Mouse (Mus musculus): ENCODE results near the gene Wbp1l.

Wbp1l gene

DNA sequence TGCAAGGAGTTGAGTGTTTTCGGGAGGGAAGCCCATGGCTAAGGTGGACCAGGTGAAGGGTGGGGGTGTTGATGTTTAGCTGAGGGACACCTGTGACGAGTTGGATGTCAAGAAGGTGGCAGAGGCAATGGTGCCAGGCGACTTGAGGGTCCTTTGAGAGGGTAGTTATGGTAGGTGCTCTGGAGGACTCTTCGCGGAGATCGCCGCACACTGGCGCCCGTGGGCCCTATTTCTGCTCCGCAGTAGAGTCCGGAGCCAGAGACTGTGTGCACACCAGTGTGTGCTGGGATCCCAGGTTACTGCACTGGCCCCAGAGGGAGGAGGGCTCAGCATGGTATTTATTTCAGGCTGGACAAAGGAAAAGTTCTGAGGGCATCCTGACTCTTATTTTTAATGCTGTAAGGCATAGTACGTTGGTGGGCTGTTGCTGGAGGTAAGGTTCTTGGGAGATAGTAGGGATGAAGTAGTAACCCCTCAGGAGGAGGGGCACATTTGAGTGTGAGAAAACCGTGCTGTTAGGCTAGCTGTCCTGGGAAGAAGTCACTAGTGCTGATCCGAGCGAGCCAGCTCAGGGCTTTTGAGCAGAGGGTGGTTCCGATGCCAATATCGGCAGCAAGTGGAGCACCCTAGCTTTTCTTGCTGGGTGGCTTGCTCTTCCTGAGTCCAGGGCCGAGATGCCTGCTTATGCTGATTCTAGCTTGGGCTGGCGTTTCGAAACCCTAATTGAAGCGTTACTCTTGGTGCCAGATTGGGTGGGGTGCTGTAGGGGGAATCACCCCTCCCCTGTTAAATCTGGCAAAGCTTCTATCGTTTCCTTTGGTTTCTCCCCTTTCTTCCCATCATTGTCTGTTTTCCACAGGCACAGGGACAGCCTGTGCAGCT, 732 bp downstream of the Wbp1l start:
- no peak for DNase-seq

- no peak for DNase-seq
Observed at GRCm38 (mm10) chr19:46600371-46600770, 1.5 kb downstream of the Wbp1l start.

- no peak for DNase-seq
Observed at GRCm38 (mm10) chr19:46601491-46601890, 2.6 kb downstream of the Wbp1l start.

DNA sequence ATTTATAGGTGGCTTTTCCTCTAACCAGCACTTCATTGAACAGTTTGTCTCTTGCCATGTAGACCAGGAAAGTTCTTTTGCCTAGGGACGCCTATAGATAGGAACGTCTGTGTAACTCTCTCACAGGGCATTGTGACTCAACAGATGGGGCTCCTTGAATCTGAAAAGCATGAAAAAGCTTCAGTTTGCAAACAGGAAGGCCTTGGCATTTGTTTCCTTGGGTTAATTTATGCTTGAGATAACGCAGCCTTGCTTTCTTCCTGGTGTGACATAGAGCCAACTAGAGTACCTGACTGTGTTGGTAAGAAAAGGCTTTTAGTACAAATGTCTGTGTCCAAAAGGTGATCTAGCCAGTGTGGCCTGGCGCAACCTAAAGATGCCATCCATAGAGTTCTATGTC, 3.5 kb downstream of the Wbp1l start:
- DNase-seq = no peak

DNA sequence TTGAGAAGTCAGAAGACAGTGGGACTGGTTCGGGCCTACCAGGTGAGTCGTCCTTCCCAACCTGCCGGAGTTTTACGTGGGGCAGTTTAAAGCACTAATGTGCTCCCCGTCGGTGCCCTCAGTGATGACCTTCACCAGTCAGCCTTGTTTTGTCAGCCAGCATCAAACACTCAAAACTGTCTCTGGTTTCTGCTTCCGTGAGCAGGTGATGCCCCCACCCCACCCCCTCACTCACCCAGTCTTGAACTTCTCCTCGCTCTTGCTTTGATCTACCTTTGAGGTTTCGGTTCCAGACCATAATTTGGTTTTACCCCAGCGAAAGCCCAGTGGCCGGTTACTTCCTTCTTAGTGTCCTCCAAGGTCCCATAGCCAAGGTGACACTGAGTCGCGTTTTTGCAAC, 7.8 kb downstream of the Wbp1l start:
- DNase-seq = no peak

GRCm38 (mm10) chr19:46607424-46607823, 8.5 kb downstream of the Wbp1l start:
- DNase-seq = peak; percentile 14

DNA sequence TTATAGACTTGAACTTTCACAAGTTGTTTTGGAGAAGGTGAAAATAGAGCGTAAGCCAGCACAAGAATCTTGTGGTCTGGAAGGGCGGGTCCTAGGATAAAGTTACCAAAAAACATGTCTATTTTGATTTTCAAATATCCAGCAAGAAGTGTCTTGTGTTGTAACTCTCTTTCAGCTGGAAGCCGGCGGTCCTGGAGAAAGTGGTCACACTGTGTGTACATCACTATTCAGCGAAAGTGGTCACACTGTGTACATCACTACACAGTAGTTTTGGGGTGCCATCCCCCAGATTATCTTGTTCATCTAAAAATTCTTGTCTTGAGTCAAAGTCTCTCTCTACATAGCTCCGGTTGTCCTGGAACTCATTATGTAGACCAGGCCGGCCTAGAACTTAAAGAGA, 9.3 kb downstream of the Wbp1l start:
- no peak for DNase-seq

- DNase-seq = no peak
Observed at GRCm38 (mm10) chr19:46616378-46616777, 17.5 kb downstream of the Wbp1l start.

DNA sequence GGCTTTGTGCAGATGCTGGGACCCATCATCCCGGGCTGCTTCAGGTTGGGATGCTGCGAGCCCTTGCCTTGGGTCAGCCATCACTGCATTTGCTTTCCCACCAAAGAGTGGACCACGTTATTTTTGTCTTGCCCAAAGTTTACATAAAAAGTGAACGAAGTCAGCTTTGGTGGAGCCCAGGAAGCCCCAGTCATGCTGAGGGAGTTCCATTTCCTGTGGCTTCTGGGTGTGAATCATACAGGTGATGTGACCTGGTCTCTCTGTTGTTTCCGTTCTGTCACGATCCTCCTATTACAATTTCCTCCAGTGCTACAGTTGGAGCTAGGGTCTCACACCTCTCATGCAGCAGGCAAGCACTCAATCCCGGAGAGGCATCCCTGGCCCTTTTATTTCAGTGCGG, 18.5 kb downstream of the Wbp1l start:
- DNase-seq = no peak

GRCm38 (mm10) chr19:46618322-46618721, 19.4 kb downstream of the Wbp1l start:
- no peak for DNase-seq

- no peak for DNase-seq
Observed at GRCm38 (mm10) chr19:46619001-46619400, 20.1 kb downstream of the Wbp1l start.

GRCm38 (mm10) chr19:46619518-46619917, 20.6 kb downstream of the Wbp1l start:
- DNase-seq = no peak

DNA sequence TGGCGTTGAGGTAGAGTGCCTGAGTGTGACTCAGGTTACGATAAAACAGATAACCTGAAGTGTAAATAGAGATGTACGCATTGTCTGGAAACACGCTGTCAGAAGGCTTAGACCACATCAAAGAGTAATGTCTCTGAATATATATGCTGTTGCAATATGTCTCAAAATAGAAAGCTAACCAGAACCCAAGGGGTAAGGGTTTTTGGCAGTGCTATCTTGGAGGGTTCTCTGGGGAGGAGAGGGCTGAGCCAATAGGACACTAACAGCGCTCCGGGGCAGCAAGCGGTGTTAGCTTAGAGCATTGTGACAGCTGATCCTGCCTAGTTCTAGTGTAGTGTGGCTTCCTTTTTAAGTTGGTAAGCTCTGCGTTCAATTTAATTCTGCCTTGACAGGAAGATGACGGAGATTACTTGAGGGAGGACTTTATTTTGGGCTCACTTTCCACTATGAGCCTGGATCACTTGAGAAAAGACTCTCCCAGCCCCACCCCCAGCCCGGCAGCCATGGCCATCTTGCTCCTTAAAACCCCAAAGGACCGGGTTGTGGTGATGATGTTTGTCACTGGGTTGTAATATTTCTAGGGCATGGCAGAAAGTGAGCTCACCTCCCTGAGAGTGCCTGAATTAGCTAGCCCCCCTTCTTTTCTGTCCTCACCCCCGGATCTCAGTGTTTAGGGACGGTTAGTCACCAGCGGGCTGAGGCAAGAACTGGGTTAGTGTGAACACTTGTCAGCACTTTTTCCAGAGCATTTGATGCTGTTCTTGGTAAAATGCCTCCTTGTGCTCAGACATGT, 21.3 kb downstream of the Wbp1l start:
- no peak for DNase-seq

DNA sequence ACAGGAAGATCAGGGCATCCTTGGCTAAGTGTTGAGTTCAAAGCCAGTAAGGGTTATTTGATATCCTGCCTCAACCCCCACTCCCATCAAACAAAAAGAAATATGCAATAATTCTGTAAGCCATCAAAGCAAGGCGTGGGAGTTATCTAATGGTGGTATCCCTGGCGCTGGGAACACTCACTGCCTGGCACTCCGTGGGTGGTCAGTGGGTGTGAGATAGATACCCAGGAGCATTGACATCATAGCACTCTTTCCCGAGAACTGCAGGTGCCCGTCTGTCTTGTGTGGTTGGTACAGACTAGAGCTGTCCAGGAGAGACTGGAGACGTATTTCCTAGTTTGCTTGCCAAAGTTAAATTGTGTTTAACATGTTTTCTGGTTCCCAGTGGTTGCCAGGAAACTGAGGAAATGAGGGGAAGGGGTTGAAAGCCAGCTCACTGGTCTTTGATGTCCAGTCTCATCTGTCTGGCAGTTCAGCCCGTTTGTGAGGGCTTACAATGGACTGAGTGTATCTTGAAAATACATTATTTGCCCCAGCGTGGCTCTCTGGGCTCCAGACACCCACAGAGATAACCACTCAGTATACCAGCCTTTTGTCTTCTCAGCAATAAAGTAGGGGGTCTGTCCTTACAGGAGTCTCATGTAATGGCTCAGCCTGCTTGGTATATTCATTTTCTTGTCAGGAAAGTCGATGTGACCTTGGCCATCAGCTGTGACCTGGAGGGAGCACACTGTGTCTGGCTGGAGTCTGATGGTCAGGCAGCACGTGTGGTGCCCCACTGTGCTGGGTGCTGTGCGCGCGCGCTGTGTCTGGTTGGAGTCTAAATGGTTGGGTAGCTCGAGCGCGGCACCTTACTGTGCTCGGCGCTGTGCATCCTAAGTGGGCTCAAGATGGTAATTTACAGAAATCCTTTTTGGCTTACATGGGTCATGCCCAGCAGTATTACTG, 22.6 kb downstream of the Wbp1l start:
- DNase-seq = peak; percentile 22

GRCm38 (mm10) chr19:46622659-46623193, 23.8 kb downstream of the Wbp1l start:
- no peak for DNase-seq

- peak; percentile 68 for DNase-seq
Observed at GRCm38 (mm10) chr19:46623194-46623667, 24.3 kb downstream of the Wbp1l start.

- peak; percentile 56 for DNase-seq
Observed at GRCm38 (mm10) chr19:46623790-46624772, 25.2 kb downstream of the Wbp1l start.

DNA sequence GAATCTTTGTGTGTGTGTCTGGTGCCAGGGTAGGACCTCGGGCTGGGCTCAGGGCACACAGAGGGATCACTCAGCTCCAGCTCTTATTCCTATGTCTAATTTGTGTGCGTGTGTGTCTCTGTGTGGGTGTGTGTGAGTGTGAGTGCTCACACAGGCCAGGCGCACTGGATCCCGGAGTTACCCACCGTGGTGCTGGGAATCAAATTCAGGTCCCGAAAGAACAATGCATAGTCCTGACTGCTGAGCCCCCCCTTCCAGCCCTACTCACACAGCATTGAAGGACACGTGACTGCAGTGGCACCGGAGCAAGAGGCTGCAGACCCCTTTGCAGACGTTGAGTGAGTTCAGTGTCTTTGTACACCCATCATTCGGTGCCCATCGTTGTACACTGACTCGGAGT, 26.1 kb downstream of the Wbp1l start:
- no peak for DNase-seq

- DNase-seq = no peak
Observed at GRCm38 (mm10) chr19:46625519-46625918, 26.6 kb downstream of the Wbp1l start.

DNA sequence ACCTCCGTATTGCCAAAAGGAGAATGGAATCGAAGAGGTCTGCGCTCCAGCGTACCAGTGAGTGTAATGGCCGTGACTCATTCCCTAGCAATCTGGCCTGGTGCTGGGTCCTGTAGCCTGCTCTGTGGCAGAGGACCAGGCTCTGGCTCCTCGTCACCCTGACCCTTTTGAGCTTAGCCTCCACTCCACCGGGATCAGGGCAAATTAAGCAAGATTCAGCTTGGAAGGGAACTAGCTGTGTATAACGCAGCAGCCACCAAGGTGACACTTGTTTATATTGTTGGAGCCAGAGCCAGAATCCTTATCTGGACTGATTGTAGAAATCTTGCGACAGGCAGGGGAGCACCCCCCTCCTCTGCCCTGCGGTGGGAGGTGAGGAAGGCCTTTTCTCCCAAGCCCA, 29.5 kb downstream of the Wbp1l start:
- no peak for DNase-seq

GRCm38 (mm10) chr19:46629807-46630206, 30.9 kb downstream of the Wbp1l start:
- no peak for DNase-seq
